Mouse (Mus musculus): ENCODE results near the gene Gm10644.
A peak's percentile ranks its signal among the peaks of the same experiment; 100 is the strongest.

Gm10644 gene

GRCm38 (mm10) chr8:83980845-83981244 is 25.8 kb upstream of the Gm10644 start:
- DNase-seq (ENCODE audit: low read depth, low spot score) = no peak

GRCm38 (mm10) chr8:83980250-83980649 is 25.2 kb upstream of the Gm10644 start:
- DNase-seq (ENCODE audit: low read depth, low spot score) = no peak

GRCm38 (mm10) chr8:83978200-83978599 is 23.2 kb upstream of the Gm10644 start:
- no peak for DNase-seq (ENCODE audit: low read depth, low spot score)

- no peak for DNase-seq (ENCODE audit: low read depth, low spot score)
Observed at GRCm38 (mm10) chr8:83977646-83978045, 22.6 kb upstream of the Gm10644 start.

- DNase-seq (ENCODE audit: low read depth, low spot score) = no peak
Observed at GRCm38 (mm10) chr8:83976779-83977350, 21.9 kb upstream of the Gm10644 start.

GRCm38 (mm10) chr8:83976101-83976630 is 21.2 kb upstream of the Gm10644 start:
- DNase-seq (ENCODE audit: low read depth, low spot score) = no peak

- no peak for DNase-seq (ENCODE audit: low read depth, low spot score)
Observed at GRCm38 (mm10) chr8:83974521-83974920, 19.5 kb upstream of the Gm10644 start.

GRCm38 (mm10) chr8:83973161-83974031 is 18.4 kb upstream of the Gm10644 start:
- no peak for DNase-seq (ENCODE audit: low read depth, low spot score)

GRCm38 (mm10) chr8:83972150-83973120 is 17.4 kb upstream of the Gm10644 start, which contains the start of gene Prkaca:
Prkaca (plus strand) TSS chr8:83972993.
- peak; percentile 98 for DNase-seq (ENCODE audit: low read depth, low spot score)

- DNase-seq (ENCODE audit: low read depth, low spot score) = no peak
Observed at GRCm38 (mm10) chr8:83971661-83972060, 16.7 kb upstream of the Gm10644 start.

GRCm38 (mm10) chr8:83971121-83971520 is 16.1 kb upstream of the Gm10644 start:
- no peak for DNase-seq (ENCODE audit: low read depth, low spot score)

GRCm38 (mm10) chr8:83967701-83968100 is 12.7 kb upstream of the Gm10644 start:
- no peak for DNase-seq (ENCODE audit: low read depth, low spot score)

GRCm38 (mm10) chr8:83964015-83964765 is 9.2 kb upstream of the Gm10644 start:
- no peak for DNase-seq (ENCODE audit: low read depth, low spot score)

GRCm38 (mm10) chr8:83956789-83957188 is 1.8 kb upstream of the Gm10644 start:
- no peak for DNase-seq (ENCODE audit: low read depth, low spot score)

GRCm38 (mm10) chr8:83955958-83956218 is 883 bp upstream of the Gm10644 start:
- DNase-seq (ENCODE audit: low read depth, low spot score) = no peak

- no peak for DNase-seq (ENCODE audit: low read depth, low spot score)
Observed at GRCm38 (mm10) chr8:83954749-83955105, 278 bp downstream of the Gm10644 start.

- DNase-seq (ENCODE audit: low read depth, low spot score) = no peak
Observed at GRCm38 (mm10) chr8:83945540-83945939, 9.5 kb downstream of the Gm10644 start.

GRCm38 (mm10) chr8:83942446-83942845 is 12.6 kb downstream of the Gm10644 start:
- no peak for DNase-seq (ENCODE audit: low read depth, low spot score)

GRCm38 (mm10) chr8:83941066-83941677 is 13.8 kb downstream of the Gm10644 start:
- DNase-seq (ENCODE audit: low read depth, low spot score) = no peak

GRCm38 (mm10) chr8:83938330-83938729 is 16.7 kb downstream of the Gm10644 start:
- DNase-seq (ENCODE audit: low read depth, low spot score) = no peak

- no peak for DNase-seq (ENCODE audit: low read depth, low spot score)
Observed at GRCm38 (mm10) chr8:83937645-83938044, 17.4 kb downstream of the Gm10644 start.
